Mouse (Mus musculus) liver, adult 2 months (tissue): ENCODE data around the gene Slu7.

ENCODE experiments used
- CTCF ChIP-seq: fragments of 200-500 bp; IDR thresholded peaks from 2 replicates; pipeline ENCODE4 v1.5.1; 2011; ENCODE audit warnings: low read depth, low read length, control low read depth
- POLR2A ChIP-seq: fragments of 200-500 bp; IDR thresholded peaks from 2 replicates; pipeline ENCODE4 v1.6.1; 2011; ENCODE audit warnings: low read length, control low read depth; ENCODE audit not compliant: insufficient read depth; ENCODE audit errors: extremely low read depth

DNA sequence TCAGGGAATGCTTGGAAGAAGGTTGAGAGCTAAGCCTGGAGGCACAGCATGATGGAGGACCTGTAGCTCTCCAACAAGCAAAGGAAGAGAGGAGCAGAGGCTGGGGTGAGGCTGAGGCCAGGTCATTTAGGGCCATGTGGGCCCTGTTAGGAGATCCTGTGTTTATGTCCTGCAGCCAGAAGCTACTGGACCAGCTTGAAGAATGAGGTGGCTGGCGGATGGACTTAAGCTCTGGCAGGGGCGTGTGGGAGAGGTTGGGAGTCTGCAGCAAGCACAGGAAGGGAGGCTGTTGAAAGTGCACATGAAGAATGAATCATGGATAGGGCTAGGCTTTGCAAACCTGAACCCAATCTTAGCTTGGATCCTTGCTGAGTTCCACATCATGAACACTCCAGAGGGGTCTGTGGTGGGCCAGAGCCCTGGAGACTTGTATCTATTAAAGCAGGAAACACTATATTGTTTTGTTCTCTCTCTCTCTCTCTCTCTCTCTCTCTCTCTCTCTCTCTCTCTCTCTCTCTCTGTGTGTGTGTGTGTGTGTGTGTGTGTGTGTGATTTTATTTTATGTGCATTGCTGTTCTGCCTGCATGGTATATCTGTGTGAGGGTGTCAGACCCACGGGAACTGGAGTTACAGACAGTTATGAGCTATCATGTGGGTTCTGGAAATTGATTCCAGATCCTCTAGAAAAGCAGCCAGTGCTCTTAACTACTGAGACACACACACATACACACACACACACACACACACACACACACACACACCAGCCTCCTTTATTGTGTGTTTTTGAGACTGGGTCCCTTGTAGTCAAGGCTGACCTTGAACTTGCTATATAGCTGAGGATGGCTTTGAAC lies 48.4 kb downstream of the Slu7 start:
- TF ChIP-seq CTCF (no peak), POLR2A (no peak)
